Mouse (Mus musculus) stomach, postnatal 0 days (tissue): ENCODE results near the gene Fam13c.

Source experiments
- CTCF ChIP-seq: IDR thresholded peaks from 2 replicates; pipeline ENCODE4 v1.5.1; 2016; ENCODE audit warnings: antibody characterized with exemption, low read depth, mild to moderate bottlenecking, moderate library complexity
- EP300 ChIP-seq: optimal IDR thresholded peaks from 2 replicates; pipeline ENCODE3; 2016; ENCODE audit warnings: antibody characterized with exemption

DNA sequence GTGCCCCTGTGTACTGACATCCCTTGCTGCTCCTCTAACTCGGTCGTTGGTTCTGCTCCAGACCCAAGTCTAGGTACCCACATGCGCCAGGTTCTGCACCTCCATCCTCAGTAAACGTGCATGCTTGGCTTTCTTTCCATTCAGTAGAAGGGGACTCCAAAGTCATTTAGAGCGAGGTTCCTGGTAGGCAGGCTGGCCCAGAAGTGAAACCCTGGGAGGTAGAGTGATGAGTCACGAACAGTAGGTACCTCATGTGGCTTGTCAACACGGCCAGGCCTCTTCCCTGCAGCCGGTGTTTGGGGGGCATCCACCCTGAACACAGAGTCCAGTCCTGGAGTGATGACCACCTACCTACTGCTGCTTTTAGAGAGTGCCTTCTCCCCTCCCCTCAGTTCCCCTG, 76.4 kb downstream of the Fam13c start:
- no peak for TF ChIP-seq CTCF
- TF ChIP-seq EP300 = no peak
